In genomic region chr16:91596397-91596778, GRCm38 (mm10) we compare ENCODE assay signal across 8 mouse cellular contexts. TPM values are rescaled to one million over a fixed set of nuclear protein-coding genes. Genes with fewer than 3 reads are reported as not detected.
DNase-seq lines count a peak whose midpoint lies in the region; ATAC-seq and TF ChIP-seq lines count a peak whose summit lies in the region.

No protein-coding gene starts in this region.

- no peaks in the 10 kb centered on the region for H3K36me3 ChIP-seq in liver, embryonic 11.5 days (ENCODE audit: control insufficient read depth, insufficient read depth, low read length)

- ATAC-seq in cerebellum, adult (ENCODE audit: insufficient number of reproducible peaks, low FRiP score, low TSS enrichment) = no peak
- no peak for ATAC-seq in liver, embryonic 11.5 days (replicated peaks; ENCODE audit: low FRiP score)

- 27% methylated on average over 9 of the region's 9 CpGs for WGBS in cerebellum, adult 2 months
- WGBS in liver, embryonic 11.5 days = 12% methylated on average over 9 of the region's 9 CpGs
- 19% methylated on average over 9 of the region's 9 CpGs for WGBS in olfactory bulb, adult 2 months

- no peak overlapping the region for H3K9ac ChIP-seq in liver, embryonic 11.5 days (ENCODE audit: low read depth, low read length)

- H3K4me1 ChIP-seq in cerebellum, adult 2 months (ENCODE audit: control insufficient read depth, insufficient read depth, low read length) = peaks cover 16% of the 10 kb centered on the region
- peaks cover 16% of the 10 kb centered on the region for H3K4me1 ChIP-seq in liver, embryonic 11.5 days (replicated peaks; ENCODE audit: control insufficient read depth, insufficient read depth, low read length)
- H3K4me1 ChIP-seq in olfactory bulb, adult 2 months (ENCODE audit: control insufficient read depth, insufficient read depth, low read length) = peaks cover 13% of the 10 kb centered on the region

- no peak overlapping the region for H3K27ac ChIP-seq in cerebellum, adult 2 months (ENCODE audit: insufficient read depth, low read length)
- H3K27ac ChIP-seq in liver, embryonic 11.5 days (ENCODE audit: low read depth, low read length) = no peak overlapping the region
- H3K27ac ChIP-seq in olfactory bulb, adult 2 months (ENCODE audit: insufficient read depth, low read depth, low read length) = no peak overlapping the region

- no peaks in the 10 kb centered on the region for H3K9me3 ChIP-seq in liver, embryonic 11.5 days (ENCODE audit: control insufficient read depth, low read length)

- H3K27me3 ChIP-seq in cerebellum, adult 2 months (ENCODE audit: control insufficient read depth, insufficient read depth, low read length) = no peaks in the 10 kb centered on the region
- peaks cover 13% of the 10 kb centered on the region for H3K27me3 ChIP-seq in liver, embryonic 11.5 days (replicated peaks; ENCODE audit: control insufficient read depth, insufficient read depth, low read length)

- peak overlapping the region; percentile 93 for H3K4me3 ChIP-seq in cerebellum, adult 2 months (replicated peaks; ENCODE audit: insufficient read depth, low read depth, low read length)
- H3K4me3 ChIP-seq in liver, embryonic 11.5 days (ENCODE audit: low read depth, low read length) = peak overlapping the region; percentile 77
- peak overlapping the region; percentile 94 for H3K4me3 ChIP-seq in olfactory bulb, adult 2 months (ENCODE audit: insufficient read depth, low read depth, low read length)

- no peak for TF ChIP-seq POLR2A in cerebellum, adult 2 months (IDR thresholded peaks at IDR 0.05; ENCODE audit: borderline replicate concordance, insufficient read depth, low read length)
- TF ChIP-seq POLR2A in olfactory bulb, adult 2 months (IDR thresholded peaks at IDR 0.05; ENCODE audit: insufficient read depth, low read depth, low read length) = no peak

- no peak for TF ChIP-seq CTCF in cerebellum, adult 2 months (IDR thresholded peaks at IDR 0.05; ENCODE audit: borderline replicate concordance, insufficient read depth, low read depth, low read length)
- TF ChIP-seq CTCF in olfactory bulb, adult 2 months (IDR thresholded peaks at IDR 0.05; ENCODE audit: insufficient read depth, low read depth, low read length) = no peak

- DNase-seq in cerebellum, adult 2 months = no peak
- DNase-seq in thymus, postnatal 14 days = peak; percentile 37
- no peak for DNase-seq in thymus, postnatal 36 days
- DNase-seq in liver, embryonic 11.5 days (ENCODE audit: low spot score) = no peak
- DNase-seq in frontal cortex, postnatal 14 days (ENCODE audit: low spot score in 2 of 2) = no peak
- no peak for DNase-seq in ovary, adult 18-20 months (ENCODE audit: low spot score)

- peak overlapping the region; percentile 99 for H3K4me2 ChIP-seq in liver, embryonic 11.5 days

RNA-seq across cellular contexts. Expression of gene Tmem50b, which starts 1.2 kb away (rescaled TPM):
- polyA plus RNA-seq in cerebellum, adult 2 months (2012; rRNA removed) = 147 and 148 TPM in 2 replicates
- 13.3 and 14.0 TPM in 2 replicates for polyA plus RNA-seq in liver, embryonic 11.5 days (2014; fragmentation: Nextera tagmentation; extraction: Ambion mirVana)
- polyA plus RNA-seq in olfactory bulb, adult 2 months (2012; ENCODE audit: insufficient read depth, insufficient read length, low replicate concordance, missing spikeins) = not detected in 2 replicates

RNA-seq across cellular contexts. Expression of gene Dnajc28, which starts 22.4 kb away (rescaled TPM):
- polyA plus RNA-seq in cerebellum, adult 2 months (2012; rRNA removed) = 7.6 and 7.7 TPM in 2 replicates
- 2.2 and 3.0 TPM in 2 replicates for polyA plus RNA-seq in liver, embryonic 11.5 days (2014; fragmentation: Nextera tagmentation; extraction: Ambion mirVana)
- not detected in 2 replicates for polyA plus RNA-seq in olfactory bulb, adult 2 months (2012; ENCODE audit: insufficient read depth, insufficient read length, low replicate concordance, missing spikeins)

RNA-seq across cellular contexts. Expression of gene Ifngr2, which starts 49.5 kb away (rescaled TPM):
- 33.9 and 34.5 TPM in 2 replicates for polyA plus RNA-seq in cerebellum, adult 2 months (2012; rRNA removed)
- polyA plus RNA-seq in liver, embryonic 11.5 days (2014; fragmentation: Nextera tagmentation; extraction: Ambion mirVana) = 26.2 and 28.7 TPM in 2 replicates
- not detected in 2 replicates for polyA plus RNA-seq in olfactory bulb, adult 2 months (2012; ENCODE audit: insufficient read depth, insufficient read length, low replicate concordance, missing spikeins)

RNA-seq across cellular contexts. Expression of gene Gart, which starts 50.4 kb away (rescaled TPM):
- polyA plus RNA-seq in cerebellum, adult 2 months (2012; rRNA removed) = 43.0 and 48.5 TPM in 2 replicates
- 227 and 251 TPM in 2 replicates for polyA plus RNA-seq in liver, embryonic 11.5 days (2014; fragmentation: Nextera tagmentation; extraction: Ambion mirVana)
- not detected in 2 replicates for polyA plus RNA-seq in olfactory bulb, adult 2 months (2012; ENCODE audit: insufficient read depth, insufficient read length, low replicate concordance, missing spikeins)

RNA-seq across cellular contexts. Expression of gene Son, which starts 50.9 kb away (rescaled TPM):
- 358 and 366 TPM in 2 replicates for polyA plus RNA-seq in cerebellum, adult 2 months (2012; rRNA removed)
- polyA plus RNA-seq in liver, embryonic 11.5 days (2014; fragmentation: Nextera tagmentation; extraction: Ambion mirVana) = 90.9 and 101 TPM in 2 replicates
- polyA plus RNA-seq in olfactory bulb, adult 2 months (2012; ENCODE audit: insufficient read depth, insufficient read length, low replicate concordance, missing spikeins) = 159 and 242 TPM in 2 replicates

Comparison
In these comparisons a context has a peak if more than half of its experiments do, and no peak if none do; other contexts are left out.
1. RNA of gene Ifngr2, which starts 49.5 kb away (polyA plus RNA-seq): 33.9 to 34.5 TPM in cerebellum, adult 2 months and 26.2 to 28.7 TPM in liver, embryonic 11.5 days; not detected in olfactory bulb, adult 2 months; every median in the first group is over 10 times any median in the second.
2. Peak in every context shown above with its lines, with median percentiles within 50 percentile points of each other: H3K4me3 ChIP-seq.